Mouse (Mus musculus) adrenal gland (tissue): Measurements from ENCODE around the gene Mpi.

Source experiments
- intact Hi-C: fragments of 180-260 bp; cut with DNase I; formaldehyde crosslinking; loops from one replicate; pipeline ENCODE4 v1.15.1; 2025

Gene Mpi

GRCm38 (mm10) chr9:57564609-57565008, 12.0 kb upstream of the Mpi start:
- intact Hi-C loops: no loop called here

- intact Hi-C loops: no loop called here
These were observed 10.4 kb upstream of the Mpi start for GRCm38 (mm10) chr9:57562896-57563372.

- intact Hi-C loops: no loop called here
These were observed 9.1 kb upstream of the Mpi start for GRCm38 (mm10) chr9:57561711-57562099.

GRCm38 (mm10) chr9:57560861-57561710, 8.5 kb upstream of the Mpi start, which contains the start of gene Scamp2:
TSS of gene Scamp2 (plus strand) at chr9:57560943.
- intact Hi-C loops: no loop called here

- intact Hi-C loops: no loop called here
These were observed 7.7 kb upstream of the Mpi start for GRCm38 (mm10) chr9:57560263-57560662.

- intact Hi-C loops: no loop called here
These were observed 7.0 kb upstream of the Mpi start for GRCm38 (mm10) chr9:57559568-57559967.

GRCm38 (mm10) chr9:57558625-57559024, 6.1 kb upstream of the Mpi start:
- intact Hi-C loops: no loop called here

GRCm38 (mm10) chr9:57557215-57557614, 4.7 kb upstream of the Mpi start:
- intact Hi-C loops: no loop called here

- intact Hi-C loops: loop anchor here (5.0 kb wide), 1 partner anchor 38 kb away; no protein-coding TSS in a partner anchor
These were observed 2.2 kb upstream of the Mpi start for GRCm38 (mm10) chr9:57554753-57555152.

- intact Hi-C loops: loop anchor here (5.0 kb wide), 1 partner anchor 39 kb away; no protein-coding TSS in a partner anchor
These were observed 556 bp upstream of the Mpi start for GRCm38 (mm10) chr9:57553119-57553518.

GRCm38 (mm10) chr9:57550126-57550862, 2.3 kb downstream of the Mpi start:
- intact Hi-C loops: loop anchor here (5.0 kb wide), 1 partner anchor 42 kb away; no protein-coding TSS in a partner anchor

- intact Hi-C loops: no loop called here
These were observed 3.4 kb downstream of the Mpi start for GRCm38 (mm10) chr9:57549186-57549585.

- intact Hi-C loops: no loop called here
These were observed 4.7 kb downstream of the Mpi start for GRCm38 (mm10) chr9:57547869-57548268.

- intact Hi-C loops: no loop called here
These were observed 5.3 kb downstream of the Mpi start for GRCm38 (mm10) chr9:57547287-57547686.

- intact Hi-C loops: loop anchor here (5.0 kb wide), 1 partner anchor 43 kb away; the partner anchor contains the start of gene Ulk3
These were observed 8.6 kb downstream of the Mpi start for GRCm38 (mm10) chr9:57543951-57544350.

GRCm38 (mm10) chr9:57541312-57541711, 11.3 kb downstream of the Mpi start:
- intact Hi-C loops: loop anchor here (5.0 kb wide), 1 partner anchor 46 kb away; the partner anchor contains the start of gene Ulk3

- intact Hi-C loops: loop anchor here (5.0 kb wide), 1 partner anchor 113 kb away; the partner anchor contains the start of gene Csk
These were observed 13.0 kb downstream of the Mpi start for GRCm38 (mm10) chr9:57539550-57539949.

- intact Hi-C loops: loop anchor here (5.0 kb wide), 1 partner anchor 115 kb away; the partner anchor contains the start of gene Csk
These were observed 14.8 kb downstream of the Mpi start for GRCm38 (mm10) chr9:57537728-57538181.

GRCm38 (mm10) chr9:57537044-57537727, 15.4 kb downstream of the Mpi start, which contains the start of gene Fam219b:
TSS of gene Fam219b (plus strand) at chr9:57537528.
- intact Hi-C loops: loop anchor here (5.0 kb wide), 1 partner anchor 115 kb away; the partner anchor contains the start of gene Csk

GRCm38 (mm10) chr9:57536362-57536761, 16.2 kb downstream of the Mpi start:
- intact Hi-C loops: loop anchor here (5.0 kb wide), 1 partner anchor 116 kb away; the partner anchor contains the start of gene Csk

GRCm38 (mm10) chr9:57531946-57532345, 20.6 kb downstream of the Mpi start:
- intact Hi-C loops: no loop called here
